Mouse (Mus musculus) heart, embryonic 15.5 days (tissue): ENCODE results near the gene Rpgrip1l. TPM values are rescaled to one million over a fixed set of nuclear protein-coding genes. Genes with fewer than 3 reads are reported as not detected.

Source experiments
- ATAC-seq: fragments of 200-750 bp; cut with Nextera tagmentation; replicated peaks from 2 replicates; pipeline ENCODE4 v1.8.0; 2017; ENCODE audit warnings: low read depth, moderate TSS enrichment; ENCODE audit not compliant: insufficient number of reproducible peaks, insufficient read depth, low FRiP score
- H3K27ac ChIP-seq: fragments of 300-500 bp; sonication (generic); 2 replicates; pipeline ENCODE4 v1.5.1; 2015; ENCODE audit warnings: mild to moderate bottlenecking, inconsistent platforms
- H3K27me3 ChIP-seq: fragments of 300-500 bp; sonication (generic); 2 replicates; pipeline ENCODE4 v1.6.1; 2015; ENCODE audit warnings: inconsistent platforms
- H3K36me3 ChIP-seq: fragments of 300-500 bp; sonication (generic); 2 replicates; pipeline ENCODE4 v1.6.1; 2015; ENCODE audit warnings: mild to moderate bottlenecking, inconsistent platforms
- H3K4me1 ChIP-seq: fragments of 300-500 bp; sonication (generic); replicated peaks from 2 replicates; pipeline ENCODE4 v1.6.1; 2015; ENCODE audit warnings: inconsistent platforms
- H3K4me2 ChIP-seq: fragments of 300-500 bp; sonication (generic); 2 replicates; pipeline ENCODE4 v1.6.1; 2015; ENCODE audit warnings: inconsistent platforms, mild to moderate bottlenecking, moderate library complexity
- H3K4me3 ChIP-seq: fragments of 300-500 bp; sonication (generic); 2 replicates; pipeline ENCODE4 v1.5.1; 2015; ENCODE audit warnings: mild to moderate bottlenecking, inconsistent platforms
- H3K9ac ChIP-seq: fragments of 300-500 bp; sonication (generic); 2 replicates; pipeline ENCODE4 v1.6.1; 2015; ENCODE audit warnings: mild to moderate bottlenecking, inconsistent platforms
- H3K9me3 ChIP-seq: fragments of 300-500 bp; sonication (generic); replicated peaks from 2 replicates; pipeline ENCODE4 v1.6.1; 2016; ENCODE audit warnings: inconsistent platforms
- WGBS: fragments of 180-500 bp; shearing (Covaris S2); methylation state at CpG from one replicate; pipeline ENCODE4 v1.1.7; 2015; ENCODE audit warnings: mixed read lengths; 5-methylcytosine and 5-hydroxymethylcytosine counted together
- polyA plus RNA-seq: library from polyadenylated mRNA; unstranded; fragments of >200 nt; fragmentation: Nextera tagmentation; extraction: Ambion mirVana; gene quantifications from 2 replicates; pipeline ENCODE4 v1.2.1, GENCODE M21; 2015

Rpgrip1l gene
- polyA plus RNA-seq, 1 experiment from 2014 or later, result 6.8 TPM

DNA sequence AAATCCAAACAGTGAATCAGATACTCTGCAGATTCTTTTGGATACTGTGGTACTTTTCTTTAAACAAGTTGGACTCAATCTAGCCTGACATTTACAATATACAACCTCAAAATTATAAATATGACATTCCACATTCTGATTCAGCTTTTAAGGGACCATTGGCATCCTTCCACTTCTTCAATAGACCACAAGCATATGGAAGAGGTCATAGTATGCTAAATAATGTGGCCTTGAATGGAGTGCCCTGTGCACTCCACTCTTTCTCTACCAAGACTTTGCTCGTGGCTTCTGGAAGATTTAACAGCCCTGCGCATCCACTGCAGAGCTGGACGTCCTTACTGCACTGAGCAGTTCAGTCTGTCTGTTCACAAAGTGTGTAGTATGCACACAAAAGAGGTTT is 49.1 kb downstream of the Rpgrip1l start:
- Histone ChIP-seq H3K27ac (no peak overlapping the region), H3K4me2 (no peak overlapping the region), H3K9ac (no peak overlapping the region), H3K4me3 (no peak overlapping the region), H3K4me1 (no peaks in the 10 kb centered on the region), H3K36me3 (no peaks in the 10 kb centered on the region), H3K9me3 (no peaks in the 10 kb centered on the region), H3K27me3 (no peaks in the 10 kb centered on the region)
- ATAC-seq, result no peak
- WGBS, result 76% methylated on average over 3 of the region's 3 CpGs

DNA sequence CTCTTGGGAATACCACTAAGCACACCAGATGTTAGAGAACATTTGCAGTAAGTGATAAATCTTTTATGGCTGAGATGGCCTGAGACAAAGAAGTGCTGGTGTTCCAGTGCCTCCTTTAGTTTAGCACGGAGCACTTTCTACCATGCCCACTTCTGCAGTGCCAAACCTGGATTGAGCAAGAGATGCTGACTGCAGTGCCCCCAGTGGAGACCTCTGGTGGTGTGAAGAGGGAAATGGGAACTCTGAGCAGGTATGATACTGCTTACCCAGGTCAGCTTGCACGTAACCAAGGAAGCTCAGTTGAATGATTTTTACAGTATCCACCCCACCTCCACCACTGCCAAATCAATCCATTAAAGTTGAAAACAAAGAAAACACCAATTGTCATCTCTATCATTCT is 51.5 kb downstream of the Rpgrip1l start:
- no peaks in the 10 kb centered on the region for H3K4me1 ChIP-seq
- 81% methylated on average over 2 of the region's 2 CpGs for WGBS
- H3K9ac ChIP-seq, result no peak overlapping the region
- no peaks in the 10 kb centered on the region; the same call in 1 of the 2 replicates for H3K36me3 ChIP-seq
- no peaks in the 10 kb centered on the region for H3K9me3 ChIP-seq
- H3K4me3 ChIP-seq, result no peak overlapping the region
- no peak for ATAC-seq
- no peaks in the 10 kb centered on the region for H3K27me3 ChIP-seq
- H3K4me2 ChIP-seq, result no peak overlapping the region
- no peak overlapping the region for H3K27ac ChIP-seq

DNA sequence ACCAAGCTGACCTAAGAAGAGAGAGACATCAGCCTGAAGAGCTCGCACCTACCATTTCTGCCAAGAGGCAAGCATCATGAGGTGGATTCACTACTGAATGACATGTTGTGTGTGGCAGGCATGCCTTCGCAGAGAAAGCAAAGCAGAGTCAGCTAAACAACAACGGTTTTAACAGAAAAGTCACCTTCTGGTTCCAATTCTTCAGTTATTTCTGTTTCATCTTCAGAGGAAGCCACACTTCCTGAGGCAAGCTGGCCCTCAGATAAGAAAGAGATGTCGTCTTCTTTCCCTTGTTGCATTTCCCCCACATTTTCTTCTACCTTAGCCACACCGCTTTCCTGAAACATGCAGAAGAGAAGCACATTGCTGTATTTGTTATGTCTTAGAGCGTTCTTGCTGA is 62.1 kb downstream of the Rpgrip1l start:
- no peak overlapping the region for H3K4me2 ChIP-seq
- H3K9ac ChIP-seq, result no peak overlapping the region
- no peak overlapping the region for H3K27ac ChIP-seq
- no peak for ATAC-seq
- no peaks in the 10 kb centered on the region for H3K36me3 ChIP-seq
- H3K27me3 ChIP-seq, result no peaks in the 10 kb centered on the region
- H3K4me3 ChIP-seq, result no peak overlapping the region
- H3K9me3 ChIP-seq, result no peaks in the 10 kb centered on the region
- 79% methylated on average over 6 of the region's 6 CpGs for WGBS
- H3K4me1 ChIP-seq, result peaks cover 3% of the 10 kb centered on the region; the same call in 1 of the 2 replicates

DNA sequence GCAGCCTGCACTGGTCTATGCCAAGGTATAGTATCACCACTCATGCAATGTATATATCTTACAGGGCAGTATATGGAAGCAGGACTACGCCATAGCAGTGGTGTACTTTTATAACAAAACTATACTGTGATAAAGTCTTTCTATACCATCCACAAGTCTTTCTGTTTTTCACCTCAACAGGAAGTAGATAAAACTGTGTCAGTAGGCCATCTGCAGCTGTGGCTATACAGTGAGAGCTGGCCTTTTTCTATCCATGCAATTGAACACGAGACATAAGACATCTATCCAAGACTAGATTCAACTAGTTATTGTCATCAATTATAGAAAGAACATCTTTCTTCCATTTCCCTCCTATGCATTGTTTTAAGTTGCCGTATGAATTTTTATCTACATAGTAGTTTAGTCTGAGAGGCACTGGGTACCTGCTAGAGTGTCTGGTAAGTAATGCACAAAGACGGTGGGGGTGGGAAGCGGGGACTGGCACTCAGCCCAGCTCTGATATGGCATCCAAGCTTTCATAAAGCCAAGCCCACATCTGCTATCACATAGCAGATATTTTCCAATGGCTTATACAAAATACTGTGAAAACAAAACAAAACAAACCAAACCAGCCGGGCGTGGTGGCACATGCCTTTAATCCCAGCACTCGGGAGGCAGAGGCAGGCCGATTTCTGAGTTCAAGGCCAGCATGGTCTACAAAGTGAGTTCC is 63.1 kb downstream of the Rpgrip1l start:
- WGBS, result 81% methylated on average over 9 of the region's 9 CpGs
- Histone ChIP-seq H3K9ac (no peak overlapping the region), H3K4me3 (no peak overlapping the region), H3K4me2 (no peak overlapping the region), H3K4me1 (peaks cover 3% of the 10 kb centered on the region; the same call in 1 of the 2 replicates), H3K27me3 (no peaks in the 10 kb centered on the region), H3K27ac (no peak overlapping the region), H3K36me3 (no peaks in the 10 kb centered on the region), H3K9me3 (no peaks in the 10 kb centered on the region)
- no peak for ATAC-seq

DNA sequence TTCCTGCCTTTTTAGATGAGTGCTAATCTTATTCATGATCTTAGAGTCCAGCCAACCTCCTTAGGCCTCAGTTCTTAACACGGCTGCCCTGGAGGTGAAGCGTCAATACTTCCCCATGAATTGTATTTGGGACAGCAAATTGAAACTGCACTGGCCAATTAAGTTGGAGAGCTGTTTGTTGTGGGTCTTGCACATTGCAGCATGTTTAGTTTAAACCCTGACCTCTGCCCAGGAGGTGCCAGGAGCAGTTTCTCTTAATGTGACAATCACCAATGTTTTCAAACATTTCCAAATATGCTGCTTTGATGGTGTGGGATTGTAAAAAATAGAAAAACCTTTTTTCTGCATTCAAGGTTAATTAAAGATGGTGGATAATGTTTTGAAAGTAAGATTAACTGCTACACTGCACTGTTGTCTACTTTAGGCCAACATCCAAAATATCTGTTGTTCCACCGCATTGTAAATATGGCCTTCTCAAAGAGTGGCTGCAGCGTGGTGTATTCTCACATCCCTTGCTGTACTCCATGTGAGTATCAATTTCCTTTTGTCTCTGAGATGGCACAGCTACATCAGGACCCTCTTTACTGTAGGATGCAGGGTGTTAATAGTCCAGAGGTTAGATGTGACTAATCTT is 67.1 kb downstream of the Rpgrip1l start:
- WGBS, result 79% methylated on average over 4 of the region's 4 CpGs
- Histone ChIP-seq H3K4me3 (no peak overlapping the region), H3K4me1 (peaks cover 13% of the 10 kb centered on the region), H3K4me2 (no peak overlapping the region), H3K9ac (no peak overlapping the region), H3K36me3 (no peaks in the 10 kb centered on the region), H3K27me3 (no peaks in the 10 kb centered on the region), H3K9me3 (no peaks in the 10 kb centered on the region), H3K27ac (no peak overlapping the region)
- no peak for ATAC-seq

DNA sequence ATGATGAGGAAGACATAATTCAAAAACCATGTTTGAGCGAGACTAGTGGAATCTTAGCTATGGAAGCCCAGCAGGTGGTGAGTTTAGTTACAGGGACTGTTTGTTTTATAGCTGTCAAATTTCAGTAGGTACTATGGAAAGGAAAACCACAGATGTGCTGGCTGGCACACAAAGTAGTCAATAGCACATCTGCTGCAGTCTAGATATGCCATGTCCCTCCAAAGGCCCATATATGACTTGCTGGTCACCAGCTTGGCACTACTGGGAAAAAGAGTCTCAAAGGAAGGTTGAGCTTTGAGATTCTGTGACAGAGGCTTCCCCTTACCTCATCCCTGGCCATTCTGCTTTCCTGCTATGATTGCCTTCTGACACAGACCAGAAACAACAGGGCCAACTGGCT is 70.3 kb downstream of the Rpgrip1l start:
- Histone ChIP-seq H3K9me3 (no peaks in the 10 kb centered on the region), H3K36me3 (no peaks in the 10 kb centered on the region), H3K27ac (no peak overlapping the region), H3K9ac (no peak overlapping the region), H3K27me3 (no peaks in the 10 kb centered on the region), H3K4me1 (peaks cover 10% of the 10 kb centered on the region), H3K4me2 (no peak overlapping the region), H3K4me3 (no peak overlapping the region)
- no peak for ATAC-seq
- WGBS, result 79% methylated on average over 1 of the region's 1 CpGs

DNA sequence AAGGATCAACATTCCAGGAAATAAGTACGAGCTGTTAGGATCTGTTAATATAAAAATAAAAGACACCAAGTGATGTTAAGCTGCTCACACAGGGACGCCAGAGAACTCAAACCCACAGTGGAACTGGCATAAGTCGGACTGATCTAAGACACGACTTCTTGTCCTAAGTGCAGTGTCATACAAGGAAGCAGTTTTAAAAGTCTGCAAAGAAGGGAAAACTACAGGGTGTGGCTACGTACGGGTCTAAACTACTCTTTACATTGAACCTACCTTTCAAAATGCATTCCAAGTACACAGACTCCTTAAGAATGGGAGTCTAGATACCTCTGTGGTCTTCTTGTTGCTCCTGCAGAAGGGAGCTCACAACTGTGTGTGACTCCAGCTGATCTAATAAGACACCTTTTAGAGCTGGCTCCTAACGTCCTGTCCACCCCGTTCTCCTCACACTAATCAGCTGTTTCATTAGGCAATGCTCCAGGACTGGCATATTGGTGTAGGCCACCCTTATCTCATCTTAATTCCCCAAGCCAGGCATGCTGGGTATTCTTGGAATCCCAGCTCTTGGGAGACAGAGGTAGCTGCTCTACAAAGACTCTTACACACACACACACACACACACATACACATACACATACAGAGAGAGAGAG is 71.1 kb downstream of the Rpgrip1l start:
- H3K4me3 ChIP-seq, result no peak overlapping the region
- ATAC-seq, result 0 out of 2 replicates have a peak, but pooled peaks have one; percentile 31
- H3K4me1 ChIP-seq, result peaks cover 10% of the 10 kb centered on the region
- H3K9ac ChIP-seq, result no peak overlapping the region
- 59% methylated on average over 8 of the region's 8 CpGs for WGBS
- no peaks in the 10 kb centered on the region for H3K9me3 ChIP-seq
- no peak overlapping the region for H3K4me2 ChIP-seq
- H3K27me3 ChIP-seq, result no peaks in the 10 kb centered on the region
- no peaks in the 10 kb centered on the region for H3K36me3 ChIP-seq
- H3K27ac ChIP-seq, result no peak overlapping the region

DNA sequence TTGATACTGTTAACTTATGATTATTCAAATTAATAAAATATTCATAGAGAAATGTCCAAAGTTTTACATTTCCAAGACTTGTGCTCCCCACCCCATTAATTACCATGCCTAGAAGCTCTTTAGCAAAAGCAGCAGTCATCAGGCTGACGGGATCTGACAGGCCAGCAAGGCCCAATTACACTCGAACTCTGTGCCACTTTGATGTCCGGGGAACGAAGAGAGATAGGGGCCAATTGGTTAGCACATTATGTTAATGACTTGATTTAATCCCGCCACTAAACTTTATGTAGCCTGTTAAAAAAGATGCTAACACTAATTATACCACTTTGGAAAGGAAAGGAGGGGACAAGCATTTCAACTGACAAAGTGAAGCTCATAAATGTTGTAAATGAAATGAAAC is 71.7 kb downstream of the Rpgrip1l start:
- ATAC-seq, result no peak
- no peak overlapping the region for H3K4me3 ChIP-seq
- no peaks in the 10 kb centered on the region for H3K36me3 ChIP-seq
- no peak overlapping the region for H3K4me2 ChIP-seq
- WGBS, result 74% methylated on average over 5 of the region's 5 CpGs
- no peak overlapping the region for H3K27ac ChIP-seq
- no peaks in the 10 kb centered on the region for H3K9me3 ChIP-seq
- H3K4me1 ChIP-seq, result peaks cover 10% of the 10 kb centered on the region
- H3K27me3 ChIP-seq, result no peaks in the 10 kb centered on the region
- H3K9ac ChIP-seq, result no peak overlapping the region

DNA sequence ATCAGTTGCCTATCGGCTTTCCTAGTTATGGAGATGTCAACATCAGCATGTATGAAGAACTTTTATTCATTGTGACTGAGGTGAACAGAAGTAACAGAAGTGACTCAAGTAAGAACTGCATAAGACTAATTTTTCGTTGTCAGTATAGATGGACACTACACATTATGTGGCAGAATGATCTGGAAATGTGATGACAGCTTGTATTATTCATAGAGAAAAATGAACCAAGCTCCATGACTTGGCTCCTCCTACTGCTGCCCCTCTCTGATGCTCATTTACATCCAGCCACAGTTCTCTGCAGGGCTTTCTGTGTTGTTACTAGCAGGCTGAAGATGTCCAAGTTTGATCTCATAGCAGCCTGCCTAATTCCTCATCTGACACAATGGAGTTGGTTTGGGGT is 75.9 kb downstream of the Rpgrip1l start:
- no peaks in the 10 kb centered on the region for H3K27me3 ChIP-seq
- H3K36me3 ChIP-seq, result 0 out of 2 replicates have a peak, but pooled peaks cover 1% of the 10 kb centered on the region
- H3K4me2 ChIP-seq, result no peak overlapping the region
- H3K9ac ChIP-seq, result no peak overlapping the region
- H3K4me3 ChIP-seq, result no peak overlapping the region
- H3K4me1 ChIP-seq, result peaks cover 5% of the 10 kb centered on the region
- WGBS, result 77% methylated on average over 2 of the region's 2 CpGs
- no peak overlapping the region for H3K27ac ChIP-seq
- no peak for ATAC-seq
- H3K9me3 ChIP-seq, result no peaks in the 10 kb centered on the region

DNA sequence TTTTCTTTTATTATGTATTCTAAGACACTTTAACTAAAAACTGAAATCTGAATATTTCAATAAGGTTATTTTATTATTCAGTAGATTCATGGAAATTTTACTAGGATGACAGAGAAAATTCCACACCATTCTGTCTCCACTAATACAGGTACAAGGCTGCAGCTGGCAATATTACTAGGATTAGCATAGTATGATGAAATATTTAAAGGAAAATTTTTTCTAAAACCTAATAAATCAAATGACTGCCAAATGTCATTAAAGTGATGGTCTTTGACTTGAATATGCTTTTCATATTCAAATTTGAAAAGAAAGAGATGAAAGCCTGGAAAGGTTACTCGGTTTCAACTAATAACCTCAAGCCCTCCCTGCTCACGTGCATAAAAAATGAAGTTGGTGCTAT is 79.0 kb downstream of the Rpgrip1l start:
- H3K4me3 ChIP-seq, result no peak overlapping the region
- H3K9me3 ChIP-seq, result no peaks in the 10 kb centered on the region
- H3K27ac ChIP-seq, result no peak overlapping the region
- H3K4me1 ChIP-seq, result no peaks in the 10 kb centered on the region
- no peaks in the 10 kb centered on the region for H3K27me3 ChIP-seq
- 88% methylated on average over 2 of the region's 2 CpGs for WGBS
- H3K4me2 ChIP-seq, result no peak overlapping the region
- no peak overlapping the region for H3K9ac ChIP-seq
- no peak for ATAC-seq
- H3K36me3 ChIP-seq, result peaks cover 9% of the 10 kb centered on the region; the same call in 1 of the 2 replicates

DNA sequence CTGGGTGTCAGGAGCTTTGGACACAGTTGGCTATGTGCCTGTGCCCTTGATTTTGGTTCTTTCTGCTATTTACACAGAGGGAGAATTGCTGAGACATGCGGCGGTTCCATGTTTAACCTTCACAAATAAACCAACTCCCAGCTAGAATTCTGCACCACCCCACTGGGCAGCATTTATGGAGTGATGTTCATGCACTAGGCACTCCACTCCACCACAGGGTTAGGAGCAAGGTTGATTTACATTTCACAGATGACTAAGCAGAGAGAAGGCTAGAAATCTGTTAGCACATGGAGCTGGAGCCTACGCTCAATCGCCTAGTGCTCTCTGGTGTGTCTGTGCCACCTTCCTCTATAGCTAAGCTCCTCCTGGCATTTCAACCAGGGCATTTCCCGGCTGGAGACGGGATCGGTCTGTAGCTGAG is 85.6 kb downstream of the Rpgrip1l start:
- ATAC-seq, result no peak
- 90% methylated on average over 7 of the region's 7 CpGs for WGBS
- H3K27ac ChIP-seq, result no peak overlapping the region

More for the DNA sequence above, 85.6 kb downstream of the Rpgrip1l start:
- Histone ChIP-seq H3K27me3 (no peaks in the 10 kb centered on the region), H3K36me3 (peaks cover 9% of the 10 kb centered on the region; the same call in 1 of the 2 replicates), H3K4me1 (no peaks in the 10 kb centered on the region), H3K4me3 (no peak overlapping the region), H3K4me2 (no peak overlapping the region), H3K9me3 (no peaks in the 10 kb centered on the region), H3K9ac (no peak overlapping the region)
